Mouse (Mus musculus) stomach, postnatal 0 days (tissue): Measurements from ENCODE around the gene Dirc2. TPM values are rescaled to one million over a fixed set of nuclear protein-coding genes. Genes with fewer than 3 reads are reported as not detected.

ENCODE experiments used
- ATAC-seq: fragments of 200-750 bp; cut with Nextera tagmentation; 2 replicates; pipeline ENCODE4 v1.8.0; 2017; ENCODE audit not compliant: low FRiP score, low TSS enrichment
- DNase-seq: peaks from one replicate; pipeline ENCODE4 v3.0.0-alpha.2; 2016; ENCODE audit warnings: low spot score
- H3K27ac ChIP-seq: fragments of 300-500 bp; sonication (generic); replicated peaks from 2 replicates; pipeline ENCODE4 v1.5.1; 2014; ENCODE audit warnings: mild to moderate bottlenecking, control low read depth
- H3K27me3 ChIP-seq: fragments of 300-500 bp; sonication (generic); 2 replicates; pipeline ENCODE4 v1.6.1; 2014; ENCODE audit warnings: low read length; ENCODE audit not compliant: control insufficient read depth, insufficient read depth
- H3K36me3 ChIP-seq: fragments of 300-500 bp; sonication (generic); 2 replicates; pipeline ENCODE4 v1.6.1; 2014; ENCODE audit warnings: low read length, mixed read lengths; ENCODE audit not compliant: control insufficient read depth, insufficient read depth
- H3K4me1 ChIP-seq: fragments of 300-500 bp; sonication (generic); replicated peaks from 2 replicates; pipeline ENCODE4 v1.6.1; 2014; ENCODE audit warnings: antibody characterized with exemption; ENCODE audit not compliant: control insufficient read depth, insufficient read depth
- H3K4me2 ChIP-seq: fragments of 300-500 bp; sonication (generic); replicated peaks from 2 replicates; pipeline ENCODE4 v1.6.1; 2014; ENCODE audit warnings: low read depth, mild to moderate bottlenecking, control low read depth, moderate library complexity
- H3K4me3 ChIP-seq: fragments of 300-500 bp; sonication (generic); 2 replicates; pipeline ENCODE4 v1.5.1; 2014; ENCODE audit warnings: low read depth, low read length, control low read depth
- H3K9ac ChIP-seq: fragments of 300-500 bp; sonication (generic); 2 replicates; pipeline ENCODE4 v1.6.1; 2014; ENCODE audit warnings: mild to moderate bottlenecking, low read length, control low read depth, mixed read lengths
- H3K9me3 ChIP-seq: fragments of 300-500 bp; sonication (generic); 2 replicates; pipeline ENCODE4 v1.6.1; 2016; ENCODE audit warnings: low read length; ENCODE audit not compliant: control insufficient read depth
- CTCF ChIP-seq: IDR thresholded peaks from 2 replicates; pipeline ENCODE4 v1.5.1; 2016; ENCODE audit warnings: antibody characterized with exemption, low read depth, mild to moderate bottlenecking, moderate library complexity
- EP300 ChIP-seq: optimal IDR thresholded peaks from 2 replicates; pipeline ENCODE3; 2016; ENCODE audit warnings: antibody characterized with exemption
- WGBS: fragments of 180-500 bp; shearing (Covaris S2); extraction: QIAGEN DNeasy Blood & Tissue Kit; methylation state at CpG from one replicate; pipeline ENCODE4 v1.1.7; 2014; 5-methylcytosine and 5-hydroxymethylcytosine counted together
- polyA plus RNA-seq: library from polyadenylated mRNA; unstranded; fragments of >200 nt; fragmentation: Nextera tagmentation; extraction: Ambion mirVana; gene quantifications from 2 replicates; pipeline ENCODE4 v1.2.1, GENCODE M21; 2015

Dirc2 gene
- polyA plus RNA-seq, 1 experiment from 2014 or later, result 10.9 TPM

DNA sequence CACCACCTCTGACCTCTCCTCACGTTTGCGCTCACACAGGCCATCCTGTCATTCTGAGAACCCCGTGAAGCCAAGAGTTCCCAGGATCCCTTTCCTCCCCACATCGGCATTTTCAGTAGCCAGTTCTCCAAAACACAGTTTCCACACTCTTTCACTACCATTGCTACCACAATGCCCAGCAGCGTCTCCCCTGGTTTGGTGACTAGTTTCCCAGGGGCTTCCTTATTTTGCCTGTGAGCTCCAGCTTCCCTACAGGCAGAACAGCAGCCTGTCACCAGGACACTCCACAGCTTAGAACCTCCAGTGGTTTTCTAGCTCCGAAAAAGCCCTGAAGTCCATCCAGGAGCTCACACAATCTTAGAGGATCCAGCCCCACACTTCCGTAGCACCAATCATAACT lies 19.8 kb downstream of the Dirc2 start:
- H3K4me3 ChIP-seq, result no peak overlapping the region
- ATAC-seq, result no peak
- WGBS, result 77% methylated on average over 7 of the region's 7 CpGs
- H3K27me3 ChIP-seq, result no peaks in the 10 kb centered on the region
- H3K9me3 ChIP-seq, result no peaks in the 10 kb centered on the region
- no peak overlapping the region for H3K4me2 ChIP-seq
- H3K27ac ChIP-seq, result no peak overlapping the region
- DNase-seq, result no peak
- TF ChIP-seq CTCF (no peak), EP300 (no peak)
- no peak overlapping the region for H3K9ac ChIP-seq
- H3K4me1 ChIP-seq, result no peaks in the 10 kb centered on the region
- no peaks in the 10 kb centered on the region for H3K36me3 ChIP-seq

- Histone ChIP-seq H3K4me2 (no peak overlapping the region), H3K36me3 (no peaks in the 10 kb centered on the region), H3K9me3 (no peaks in the 10 kb centered on the region), H3K27ac (no peak overlapping the region), H3K4me1 (no peaks in the 10 kb centered on the region), H3K27me3 (no peaks in the 10 kb centered on the region), H3K9ac (no peak overlapping the region), H3K4me3 (no peak overlapping the region)
- DNase-seq (no peak), ATAC-seq (no peak)
- 77% methylated on average over 7 of the region's 7 CpGs for WGBS
- no peak for TF ChIP-seq CTCF
- no peak for TF ChIP-seq EP300
Measured at GRCm38 (mm10) chr16:35748237-35748603, 20.9 kb downstream of the Dirc2 start.

DNA sequence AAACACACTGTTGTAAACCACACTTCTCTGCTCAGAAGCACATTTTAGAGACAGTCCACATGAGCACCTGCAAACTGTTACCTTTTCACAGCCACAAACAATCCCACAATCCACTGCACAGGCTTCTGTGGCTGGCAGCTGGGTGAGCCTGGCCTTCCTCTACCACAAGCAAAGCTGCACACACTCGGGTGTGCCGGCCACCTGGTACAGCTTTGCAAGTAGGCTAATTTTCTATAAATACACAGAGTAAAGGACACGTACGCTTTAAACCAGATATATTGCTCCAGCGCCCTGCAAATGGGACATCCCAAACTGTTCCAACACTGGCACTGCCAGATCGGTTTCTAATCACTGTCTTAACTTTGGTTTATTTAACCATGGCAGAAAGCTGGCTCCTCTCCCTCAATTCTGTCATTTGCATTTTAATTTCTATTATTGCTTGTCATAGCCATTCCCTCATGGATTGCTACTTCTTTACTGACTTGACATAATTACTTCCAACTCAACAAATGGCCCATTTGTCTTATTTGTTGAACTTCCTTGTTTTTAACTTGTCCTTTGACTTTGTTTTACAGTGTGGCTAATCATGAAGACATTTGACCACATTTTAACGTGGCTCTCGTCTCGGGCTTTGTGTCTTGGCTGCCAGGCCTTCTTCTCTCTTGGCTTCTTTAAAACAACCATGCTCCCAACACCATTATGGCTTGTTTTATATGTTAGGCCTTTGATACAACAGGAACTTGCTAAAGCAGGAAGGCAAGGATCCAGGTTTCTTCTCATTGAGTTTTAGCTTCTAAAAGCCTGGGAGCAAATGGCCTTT lies 21.5 kb downstream of the Dirc2 start:
- no peaks in the 10 kb centered on the region for H3K9me3 ChIP-seq
- H3K36me3 ChIP-seq, result no peaks in the 10 kb centered on the region
- H3K27ac ChIP-seq, result no peak overlapping the region
- H3K4me1 ChIP-seq, result no peaks in the 10 kb centered on the region
- no peak overlapping the region for H3K9ac ChIP-seq
- no peaks in the 10 kb centered on the region for H3K27me3 ChIP-seq
- H3K4me2 ChIP-seq, result no peak overlapping the region
- TF ChIP-seq EP300, result no peak
- no peak for TF ChIP-seq CTCF
- no peak overlapping the region for H3K4me3 ChIP-seq
- ATAC-seq (no peak), DNase-seq (no peak)
- 67% methylated on average over 9 of the region's 9 CpGs for WGBS

DNA sequence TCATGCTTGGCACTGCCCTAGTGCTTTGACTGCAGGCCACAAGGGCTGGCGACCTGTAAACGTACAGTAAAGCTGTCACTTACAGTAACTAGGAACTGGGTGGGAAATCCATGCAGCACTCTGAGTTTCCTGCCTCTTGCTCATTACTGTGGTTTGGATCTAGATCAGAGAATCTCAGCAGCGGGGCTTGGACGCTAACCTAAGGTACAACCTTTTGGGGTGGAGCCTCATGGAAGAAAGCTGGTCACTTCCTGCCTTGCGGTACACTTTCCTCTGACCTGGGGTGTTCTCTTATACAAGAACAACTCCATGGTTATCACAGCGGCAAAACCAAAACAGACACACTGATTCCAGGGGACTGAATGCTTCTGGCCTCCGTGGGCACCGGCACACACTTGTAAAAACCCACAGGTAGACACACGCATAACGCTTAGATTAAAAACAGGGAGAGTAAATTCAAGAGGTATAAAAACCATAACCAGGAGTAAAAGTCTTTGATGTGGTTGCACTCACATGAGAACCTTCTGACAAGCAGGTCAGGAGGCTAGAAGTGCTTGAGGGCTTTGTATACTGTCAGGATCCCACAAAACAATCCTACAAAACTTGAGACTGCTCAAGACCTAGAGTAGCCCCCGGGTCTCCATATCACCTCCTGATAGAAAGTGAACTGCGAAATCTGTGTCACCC lies 26.8 kb downstream of the Dirc2 start:
- no peaks in the 10 kb centered on the region for H3K4me1 ChIP-seq
- H3K9ac ChIP-seq, result no peak overlapping the region
- ATAC-seq (no peak), DNase-seq (no peak)
- no peaks in the 10 kb centered on the region for H3K27me3 ChIP-seq
- H3K36me3 ChIP-seq, result no peaks in the 10 kb centered on the region
- no peak for TF ChIP-seq EP300
- no peak for TF ChIP-seq CTCF
- WGBS, result 78% methylated on average over 12 of the region's 12 CpGs
- no peaks in the 10 kb centered on the region for H3K9me3 ChIP-seq
- no peak overlapping the region for H3K4me3 ChIP-seq
- H3K27ac ChIP-seq, result no peak overlapping the region
- H3K4me2 ChIP-seq, result no peak overlapping the region

- TF ChIP-seq CTCF (no peak), EP300 (no peak)
- no peak overlapping the region for H3K4me2 ChIP-seq
- no peak overlapping the region for H3K27ac ChIP-seq
- DNase-seq (no peak), ATAC-seq (no peak)
- H3K9ac ChIP-seq, result no peak overlapping the region
- H3K36me3 ChIP-seq, result no peaks in the 10 kb centered on the region
- no peaks in the 10 kb centered on the region for H3K9me3 ChIP-seq
- H3K4me3 ChIP-seq, result no peak overlapping the region
- no peaks in the 10 kb centered on the region for H3K27me3 ChIP-seq
- WGBS, result 90% methylated on average over 5 of the region's 5 CpGs
- H3K4me1 ChIP-seq, result no peaks in the 10 kb centered on the region
Measured at GRCm38 (mm10) chr16:35741621-35742020, 27.5 kb downstream of the Dirc2 start.

DNA sequence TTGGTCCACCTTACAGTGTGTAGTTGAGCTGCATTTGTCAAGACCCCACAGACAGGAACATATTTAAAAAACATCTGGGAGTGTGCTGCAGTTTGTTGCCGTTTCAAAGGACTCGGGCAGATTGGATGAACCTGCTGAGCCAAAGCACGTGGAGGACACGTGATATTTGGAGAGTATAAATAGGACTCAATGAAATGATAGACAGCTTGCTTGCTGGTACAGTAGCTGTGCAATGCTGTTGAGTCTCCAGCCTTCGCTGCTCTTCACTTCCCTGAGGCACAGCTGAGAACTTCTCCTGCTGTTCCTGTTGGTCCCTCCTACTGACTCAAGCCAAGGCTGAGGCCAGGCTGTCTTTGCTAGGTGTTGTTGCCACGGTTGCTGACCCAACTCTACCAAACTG lies 28.2 kb downstream of the Dirc2 start:
- 68% methylated on average over 6 of the region's 6 CpGs for WGBS
- TF ChIP-seq CTCF (no peak), EP300 (no peak)
- no peaks in the 10 kb centered on the region for H3K27me3 ChIP-seq
- H3K4me1 ChIP-seq, result no peaks in the 10 kb centered on the region
- no peaks in the 10 kb centered on the region for H3K9me3 ChIP-seq
- no peak overlapping the region for H3K4me2 ChIP-seq
- H3K27ac ChIP-seq, result no peak overlapping the region
- H3K36me3 ChIP-seq, result no peaks in the 10 kb centered on the region
- no peak overlapping the region for H3K4me3 ChIP-seq
- no peak overlapping the region for H3K9ac ChIP-seq
- DNase-seq (no peak), ATAC-seq (no peak)
